Mouse (Mus musculus) embryonic facial prominence, embryonic 12.5 days (tissue): ENCODE measurements around the gene Camta1. TPM values are rescaled to one million over a fixed set of nuclear protein-coding genes. Genes with fewer than 3 reads are reported as not detected.
"Not testable (repeated sequence)": the region's sequence is repeated elsewhere in the genome, so short reads cannot be mapped to it uniquely, and the experiment has no call there.

ENCODE experiments used
- ATAC-seq: fragments of 200-750 bp; cut with Nextera tagmentation; 2 replicates; pipeline ENCODE4 v1.8.0; 2017; ENCODE audit not compliant: insufficient number of reproducible peaks, insufficient read depth, low FRiP score, low TSS enrichment
- H3K27ac ChIP-seq: fragments of 300-500 bp; sonication (generic); 2 replicates; pipeline ENCODE4 v1.5.1; 2016; ENCODE audit warnings: mild to moderate bottlenecking
- H3K27me3 ChIP-seq: fragments of 300-500 bp; sonication (generic); 2 replicates; pipeline ENCODE4 v1.6.1; 2016; ENCODE audit warnings: mild to moderate bottlenecking, moderate library complexity
- H3K36me3 ChIP-seq: fragments of 300-500 bp; sonication (generic); 2 replicates; pipeline ENCODE4 v1.6.1; 2016; ENCODE audit warnings: mild to moderate bottlenecking
- H3K4me1 ChIP-seq: fragments of 300-500 bp; sonication (generic); 2 replicates; pipeline ENCODE4 v1.6.1; 2016
- H3K4me2 ChIP-seq: fragments of 300-500 bp; sonication (generic); replicated peaks from 2 replicates; pipeline ENCODE4 v1.6.1; 2016; ENCODE audit warnings: mild to moderate bottlenecking, moderate library complexity
- H3K4me3 ChIP-seq: fragments of 300-500 bp; sonication (generic); 2 replicates; pipeline ENCODE4 v1.5.1; 2016; ENCODE audit warnings: mild to moderate bottlenecking
- H3K9ac ChIP-seq: fragments of 300-500 bp; sonication (generic); 2 replicates; pipeline ENCODE4 v1.6.1; 2016; ENCODE audit warnings: mild to moderate bottlenecking, moderate library complexity
- H3K9me3 ChIP-seq: fragments of 300-500 bp; sonication (generic); 2 replicates; pipeline ENCODE4 v1.6.1; 2016; ENCODE audit warnings: mild to moderate bottlenecking, moderate library complexity
- WGBS: fragments of 180-500 bp; shearing (Covaris S2); methylation state at CpG from one replicate; pipeline ENCODE4 v1.1.7; 2016; 5-methylcytosine and 5-hydroxymethylcytosine counted together
- polyA plus RNA-seq: library from polyadenylated mRNA; unstranded; fragments of >200 nt; fragmentation: Nextera tagmentation; extraction: Ambion mirVana; gene quantifications from 2 replicates; pipeline ENCODE4 v1.2.1, GENCODE M21; 2016

Gene Camta1
- polyA plus RNA-seq, 1 experiment from 2014 or later, result 115 TPM

DNA sequence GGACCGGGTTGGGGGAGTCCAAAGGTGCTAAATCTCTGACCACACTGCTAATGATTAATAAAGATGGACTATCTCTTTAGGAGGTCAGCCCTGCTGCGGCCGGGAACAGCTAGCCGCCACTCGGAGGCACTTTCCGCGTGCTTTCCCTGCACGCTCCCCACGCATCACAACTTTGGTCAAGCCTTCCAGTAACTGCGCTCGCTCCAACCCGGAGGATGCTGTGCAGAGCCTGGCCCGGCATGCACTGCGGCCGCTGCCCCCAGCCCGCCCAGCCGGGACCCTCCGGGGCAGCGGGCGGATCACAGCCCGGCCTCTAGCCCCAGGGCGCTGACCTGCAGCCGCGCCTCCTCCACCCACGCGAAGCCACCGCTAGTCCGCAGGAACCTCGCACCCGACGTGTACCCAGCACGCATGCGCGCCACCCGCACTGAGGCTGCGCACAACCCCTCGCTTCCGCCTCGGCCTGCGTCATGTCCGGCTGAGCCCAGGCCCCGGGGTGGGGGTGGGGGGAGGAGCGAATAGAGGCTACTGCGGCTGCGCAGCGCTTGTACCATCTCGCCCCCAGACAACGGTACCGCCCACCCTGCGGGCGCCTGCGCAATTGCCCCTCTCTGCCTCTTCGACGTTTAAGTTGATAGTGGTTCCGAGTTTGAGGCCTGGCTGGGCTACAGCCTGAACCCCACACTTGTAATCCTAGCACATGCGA, 952.1 kb downstream of the Camta1 start:
- 1% methylated on average over 56 of the region's 56 CpGs for WGBS
- peaks cover 11% of the 10 kb centered on the region; the same call in 1 of the 2 replicates for H3K4me1 ChIP-seq
- peak; percentile 84 for ATAC-seq
- H3K4me2 ChIP-seq, result peak overlapping the region; percentile 66
- peak overlapping the region; percentile 93 for H3K9ac ChIP-seq
- H3K27ac ChIP-seq, result peak overlapping the region; percentile 90
- H3K27me3 ChIP-seq, result no peaks in the 10 kb centered on the region
- H3K4me3 ChIP-seq, result peak overlapping the region; percentile 96
- no peaks in the 10 kb centered on the region for H3K9me3 ChIP-seq
- H3K36me3 ChIP-seq, result peaks cover 16% of the 10 kb centered on the region

DNA sequence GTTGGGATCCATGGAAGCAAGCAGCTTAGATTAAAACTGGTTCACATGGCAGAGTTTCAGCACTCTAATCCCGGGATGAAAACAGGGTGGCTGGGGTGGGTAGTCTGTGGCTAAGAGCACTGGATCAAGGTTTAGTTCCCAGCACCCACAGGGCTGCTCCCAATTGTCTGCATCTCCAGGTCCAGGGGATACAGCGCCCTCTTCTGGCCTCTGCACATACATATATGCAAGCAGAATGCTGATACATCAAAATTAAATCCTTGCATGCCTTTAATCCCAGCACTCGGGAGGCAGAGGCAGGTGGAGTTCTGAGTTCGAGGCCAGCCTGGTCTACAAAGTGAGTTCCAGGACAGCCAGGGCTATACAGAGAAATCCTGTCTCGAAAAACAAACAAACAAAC, 953.2 kb downstream of the Camta1 start:
- H3K27me3 ChIP-seq, ATAC-seq, H3K9ac ChIP-seq, H3K9me3 ChIP-seq, H3K27ac ChIP-seq, H3K4me1 ChIP-seq: not testable (repeated sequence)
- Histone ChIP-seq H3K36me3 (peaks cover 25% of the 10 kb centered on the region), H3K4me2 (peak overlapping the region; percentile 66), H3K4me3 (peak overlapping the region; percentile 96; the same call in 1 of the 2 replicates)
- WGBS, result 79% methylated on average over 5 of the region's 5 CpGs

- 95% methylated on average over 8 of the region's 8 CpGs for WGBS
- Histone ChIP-seq H3K4me1 (peaks cover 3% of the 10 kb centered on the region; the same call in 1 of the 2 replicates), H3K4me2 (no peak overlapping the region), H3K9me3 (no peaks in the 10 kb centered on the region), H3K9ac (no peak overlapping the region), H3K36me3 (peaks cover 39% of the 10 kb centered on the region), H3K27ac (no peak overlapping the region), H3K4me3 (no peak overlapping the region), H3K27me3 (no peaks in the 10 kb centered on the region)
- no peak for ATAC-seq
These were observed 954.6 kb downstream of the Camta1 start for GRCm38 (mm10) chr4:150907099-150907498.

DNA sequence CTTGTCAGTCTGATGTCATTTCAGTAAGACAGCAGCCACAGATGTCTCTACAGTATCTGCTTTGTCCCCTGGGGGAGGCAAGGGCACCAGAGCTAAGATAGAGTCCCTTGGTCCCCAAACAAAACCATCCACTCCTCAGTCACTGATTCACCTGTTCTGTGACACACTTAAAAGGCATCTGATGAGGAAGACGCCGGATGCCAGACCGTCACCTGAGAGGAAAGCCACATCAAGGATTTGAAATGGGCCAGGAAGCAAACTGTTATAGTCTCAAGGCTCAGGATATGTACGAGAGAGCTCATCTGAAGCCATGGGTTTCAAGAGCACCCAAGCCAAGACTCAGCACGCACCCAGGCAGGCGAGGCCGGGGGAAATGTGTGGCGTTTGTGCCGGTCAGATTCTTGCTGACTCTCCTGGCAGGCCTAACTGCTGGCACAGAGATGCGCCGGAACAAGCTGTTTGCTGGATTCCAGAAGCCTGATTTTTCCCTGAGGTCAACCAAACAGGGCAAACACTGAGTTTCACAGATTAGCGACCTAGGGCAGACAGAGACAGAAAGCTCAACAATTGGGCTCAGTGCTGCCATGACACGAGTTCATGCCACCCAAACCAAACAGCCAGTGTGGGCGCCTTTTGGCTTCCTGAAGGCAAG, 958.5 kb downstream of the Camta1 start:
- 91% methylated on average over 14 of the region's 14 CpGs for WGBS
- peaks cover 74% of the 10 kb centered on the region for H3K36me3 ChIP-seq
- ATAC-seq, result no peak

GRCm38 (mm10) chr4:150902062-150902461, 959.6 kb downstream of the Camta1 start:
- WGBS, result 90% methylated on average over 12 of the region's 12 CpGs
- Histone ChIP-seq H3K9me3 (no peaks in the 10 kb centered on the region), H3K4me3 (no peak overlapping the region), H3K9ac (no peak overlapping the region), H3K27me3 (no peaks in the 10 kb centered on the region), H3K36me3 (peaks cover 85% of the 10 kb centered on the region), H3K27ac (no peak overlapping the region), H3K4me2 (no peak overlapping the region), H3K4me1 (no peaks in the 10 kb centered on the region)
- no peak for ATAC-seq

More for the DNA sequence above, 958.5 kb downstream of the Camta1 start:
- Histone ChIP-seq H3K4me1 (no peaks in the 10 kb centered on the region; the same call in 1 of the 2 replicates), H3K27ac (no peak overlapping the region), H3K9me3 (no peaks in the 10 kb centered on the region), H3K4me2 (no peak overlapping the region), H3K27me3 (no peaks in the 10 kb centered on the region), H3K4me3 (no peak overlapping the region), H3K9ac (no peak overlapping the region)

GRCm38 (mm10) chr4:150901651-150902050, 960.0 kb downstream of the Camta1 start:
- no peak overlapping the region for H3K27ac ChIP-seq
- WGBS, result 57% methylated on average over 9 of the region's 9 CpGs
- ATAC-seq, result no peak
- peaks cover 86% of the 10 kb centered on the region for H3K36me3 ChIP-seq
- H3K9ac ChIP-seq, result no peak overlapping the region
- no peak overlapping the region for H3K4me3 ChIP-seq
- no peaks in the 10 kb centered on the region for H3K9me3 ChIP-seq
- H3K27me3 ChIP-seq, result no peaks in the 10 kb centered on the region
- H3K4me2 ChIP-seq, result no peak overlapping the region
- H3K4me1 ChIP-seq, result no peaks in the 10 kb centered on the region

GRCm38 (mm10) chr4:150900486-150900885, 961.2 kb downstream of the Camta1 start:
- H3K9ac ChIP-seq, result no peak overlapping the region
- WGBS, result 95% methylated on average over 13 of the region's 13 CpGs
- no peaks in the 10 kb centered on the region for H3K9me3 ChIP-seq
- no peak for ATAC-seq
- H3K27me3 ChIP-seq, result no peaks in the 10 kb centered on the region
- no peak overlapping the region for H3K4me2 ChIP-seq
- no peaks in the 10 kb centered on the region for H3K4me1 ChIP-seq
- H3K4me3 ChIP-seq, result no peak overlapping the region
- H3K27ac ChIP-seq, result no peak overlapping the region
- H3K36me3 ChIP-seq, result peaks cover 90% of the 10 kb centered on the region

DNA sequence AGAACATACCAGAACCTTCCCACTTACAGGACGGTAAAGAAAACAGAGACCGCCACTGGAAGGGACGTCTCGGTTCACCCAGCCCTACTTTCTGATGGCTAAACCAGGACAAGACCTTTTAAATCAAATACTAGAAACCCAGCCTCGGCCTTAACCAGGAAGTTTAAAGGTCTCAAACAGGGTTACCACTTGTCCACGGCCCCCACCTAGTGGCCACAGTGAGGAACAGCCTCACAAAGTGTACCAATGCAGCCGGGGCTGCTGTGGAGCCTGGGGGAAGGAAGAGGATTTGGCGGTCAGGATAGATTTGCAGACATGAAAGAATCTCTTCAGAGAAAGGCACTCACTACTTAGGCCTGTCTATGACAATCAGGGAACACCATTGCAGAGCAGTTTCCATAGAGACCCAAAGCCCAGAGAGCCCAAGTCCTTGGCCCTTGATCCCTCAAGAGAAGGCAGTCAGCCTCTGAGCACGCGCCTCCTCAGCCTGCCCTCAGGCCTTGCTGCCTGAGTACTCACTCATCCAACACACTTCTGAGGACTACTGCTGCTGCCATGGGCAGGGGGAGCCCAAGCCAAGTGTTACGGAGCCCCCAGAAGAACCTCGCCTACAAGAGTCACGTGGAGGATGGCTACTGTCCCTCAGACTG, 962.8 kb downstream of the Camta1 start:
- Histone ChIP-seq H3K4me2 (no peak overlapping the region), H3K27me3 (no peaks in the 10 kb centered on the region), H3K9me3 (no peaks in the 10 kb centered on the region), H3K36me3 (peaks cover 78% of the 10 kb centered on the region), H3K9ac (no peak overlapping the region), H3K4me1 (no peaks in the 10 kb centered on the region), H3K27ac (no peak overlapping the region), H3K4me3 (no peak overlapping the region)
- ATAC-seq, result no peak
- 55% methylated on average over 13 of the region's 13 CpGs for WGBS

- Histone ChIP-seq H3K4me1 (no peaks in the 10 kb centered on the region), H3K4me2 (no peak overlapping the region), H3K36me3 (peaks cover 60% of the 10 kb centered on the region), H3K4me3 (no peak overlapping the region), H3K9me3 (no peaks in the 10 kb centered on the region), H3K9ac (no peak overlapping the region), H3K27ac (no peak overlapping the region), H3K27me3 (no peaks in the 10 kb centered on the region)
- 94% methylated on average over 26 of the region's 26 CpGs for WGBS
- ATAC-seq, result no peak
These were observed 964.6 kb downstream of the Camta1 start for GRCm38 (mm10) chr4:150896896-150897624.

DNA sequence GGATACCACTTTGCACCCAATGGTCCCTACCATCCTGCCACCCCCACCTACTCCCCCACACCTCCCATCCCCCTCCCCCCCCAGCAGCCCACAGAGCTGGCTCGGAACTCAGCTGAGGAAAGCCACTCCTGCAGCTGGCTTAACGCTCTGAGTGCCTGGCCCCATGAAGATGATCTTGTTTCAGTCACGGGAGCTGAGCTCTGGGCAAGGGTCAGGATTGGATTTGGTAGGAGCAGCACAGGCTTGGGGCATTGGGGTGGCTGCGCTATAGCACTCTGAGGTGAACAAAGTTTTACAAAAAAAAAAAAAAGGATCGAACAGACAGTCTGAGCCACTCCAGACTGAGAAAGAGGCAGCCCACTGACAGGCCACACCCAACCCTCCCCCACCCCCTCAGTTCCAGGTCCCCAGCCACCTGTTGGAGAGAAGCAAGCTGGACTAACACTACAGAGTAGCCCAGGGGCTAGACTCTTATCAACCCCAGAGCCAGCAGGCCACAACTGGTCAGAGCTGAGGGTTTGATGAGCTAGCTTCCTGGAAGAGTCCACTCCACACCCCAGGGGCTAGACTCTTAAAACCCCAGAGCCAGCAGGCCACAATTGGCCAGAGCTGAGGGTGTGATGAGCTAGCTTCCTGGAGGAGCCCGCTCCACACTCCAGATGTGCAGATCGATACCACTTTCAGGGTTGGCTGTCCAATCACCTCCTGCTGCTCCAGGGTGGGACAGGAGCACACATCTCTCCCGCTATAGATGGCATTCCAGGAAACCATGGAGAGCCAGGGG, 966.8 kb downstream of the Camta1 start:
- WGBS, result 57% methylated on average over 8 of the region's 8 CpGs
- Histone ChIP-seq H3K4me3 (no peak overlapping the region), H3K4me2 (no peak overlapping the region), H3K27me3 (no peaks in the 10 kb centered on the region), H3K27ac (no peak overlapping the region), H3K9me3 (no peaks in the 10 kb centered on the region), H3K36me3 (peaks cover 38% of the 10 kb centered on the region), H3K4me1 (peaks cover 6% of the 10 kb centered on the region; the same call in 1 of the 2 replicates), H3K9ac (no peak overlapping the region)
- ATAC-seq, result no peak

GRCm38 (mm10) chr4:150891308-150891707, 970.4 kb downstream of the Camta1 start:
- no peaks in the 10 kb centered on the region for H3K27me3 ChIP-seq
- H3K4me1 ChIP-seq, result peaks cover 10% of the 10 kb centered on the region; the same call in 1 of the 2 replicates
- no peak overlapping the region for H3K4me2 ChIP-seq
- ATAC-seq, result no peak
- peaks cover 6% of the 10 kb centered on the region; the same call in 1 of the 2 replicates for H3K36me3 ChIP-seq
- no peak overlapping the region for H3K27ac ChIP-seq
- H3K9me3 ChIP-seq, result no peaks in the 10 kb centered on the region
- WGBS, result 74% methylated on average over 5 of the region's 5 CpGs
- no peak overlapping the region for H3K9ac ChIP-seq
- no peak overlapping the region for H3K4me3 ChIP-seq
